15 mouse cellular contexts compared by ENCODE assay signal in genomic region chrX:37908581-37908980, GRCm38 (mm10). TPM values are rescaled to one million over a fixed set of nuclear protein-coding genes. Genes with fewer than 3 reads are reported as not detected.
DNase-seq lines count a peak whose midpoint lies in the region; ATAC-seq and TF ChIP-seq lines count a peak whose summit lies in the region.
"Had no signal": no experiment of that assay in that cellular context is flagged by ENCODE, and none has a peak within 500 bp of the region (broad histone marks: within the 10 kb centered on the region; RNA-seq: fewer than 3 reads in every experiment).

No protein-coding gene starts in this region.

- H3K4me1 ChIP-seq in hindbrain, embryonic 11.5 days (replicated peaks; ENCODE audit: control insufficient read depth, insufficient read depth, low read length): no peaks in the 10 kb centered on the region
- H3K4me1 ChIP-seq in hindbrain, embryonic 12.5 days: no peaks in the 10 kb centered on the region
- no peaks in the 10 kb centered on the region for H3K4me1 ChIP-seq in midbrain, postnatal 0 days (ENCODE audit: insufficient read depth, low read length)
- H3K4me1 ChIP-seq in midbrain, embryonic 15.5 days: no peaks in the 10 kb centered on the region
- H3K4me1 ChIP-seq: embryonic facial prominence, embryonic 12.5 days; liver, embryonic 15.5 days had no signal

- ATAC-seq in hindbrain, embryonic 11.5 days (ENCODE audit: low FRiP score): no peak
- no peak for ATAC-seq in hindbrain, embryonic 12.5 days (ENCODE audit: low FRiP score)
- no peak for ATAC-seq in midbrain, postnatal 0 days (ENCODE audit: low FRiP score)
- ATAC-seq in midbrain, embryonic 15.5 days (replicated peaks): no peak
- ATAC-seq: inflammation-experienced regulatory T-cells, adult 6 months had no signal

- H3K9ac ChIP-seq in hindbrain, embryonic 11.5 days (ENCODE audit: low read depth, low read length): no peak overlapping the region
- no peak overlapping the region for H3K9ac ChIP-seq in hindbrain, embryonic 12.5 days
- H3K9ac ChIP-seq in midbrain, postnatal 0 days (replicated peaks; ENCODE audit: low read length, poor library complexity, severe bottlenecking): no peak overlapping the region
- H3K9ac ChIP-seq in midbrain, embryonic 15.5 days: no peak overlapping the region
- H3K9ac ChIP-seq: embryonic facial prominence, embryonic 12.5 days; liver, embryonic 15.5 days had no signal

- peak; percentile 13 for DNase-seq in hindbrain, embryonic 11.5 days (ENCODE audit: low spot score)
- no peak for DNase-seq in midbrain, postnatal 0 days (ENCODE audit: low spot score)
- peak; percentile 32 for DNase-seq in adrenal gland, postnatal 14 days
- DNase-seq in retina, embryonic 14.5 days (ENCODE audit: low spot score): peak; percentile 3
- DNase-seq in left cerebral cortex, postnatal 25 days (ENCODE audit: low spot score in 2 of 2): no peak
- DNase-seq in heart, postnatal 14 days: no peak

- WGBS in hindbrain, embryonic 11.5 days: 52% methylated on average over 7 of the region's 7 CpGs
- 60% methylated on average over 7 of the region's 7 CpGs for WGBS in hindbrain, embryonic 12.5 days
- 54% methylated on average over 7 of the region's 7 CpGs for WGBS in midbrain, postnatal 0 days
- WGBS in midbrain, embryonic 15.5 days: 62% methylated on average over 7 of the region's 7 CpGs

- no peak overlapping the region for H3K27ac ChIP-seq in hindbrain, embryonic 11.5 days (ENCODE audit: low read depth, low read length)
- H3K27ac ChIP-seq in hindbrain, embryonic 12.5 days: no peak overlapping the region
- H3K27ac ChIP-seq in midbrain, postnatal 0 days (ENCODE audit: low read depth, low read length): no peak overlapping the region
- H3K27ac ChIP-seq in midbrain, embryonic 15.5 days: no peak overlapping the region
- H3K27ac ChIP-seq: embryonic facial prominence, embryonic 12.5 days; liver, embryonic 15.5 days had no signal

- H3K36me3 ChIP-seq in hindbrain, embryonic 11.5 days (ENCODE audit: control insufficient read depth, insufficient read depth, low read length): no peaks in the 10 kb centered on the region
- no peaks in the 10 kb centered on the region for H3K36me3 ChIP-seq in hindbrain, embryonic 12.5 days
- H3K36me3 ChIP-seq in midbrain, postnatal 0 days (ENCODE audit: insufficient read depth, low read length): no peaks in the 10 kb centered on the region
- H3K36me3 ChIP-seq in midbrain, embryonic 15.5 days (replicated peaks): no peaks in the 10 kb centered on the region
- H3K36me3 ChIP-seq: embryonic facial prominence, embryonic 12.5 days; liver, embryonic 15.5 days had no signal

- intact Hi-C loops in left cerebral cortex, postnatal 25 days (cut with DNase I): no loop called here
- intact Hi-C loops in heart, postnatal 14 days (cut with DNase I): no loop called here

- TF ChIP-seq CTCF in midbrain, postnatal 0 days (IDR thresholded peaks at IDR 0.05): peak; percentile 45

- H3K4me3 ChIP-seq in hindbrain, embryonic 11.5 days (ENCODE audit: low read depth, low read length): no peak overlapping the region
- no peak overlapping the region for H3K4me3 ChIP-seq in hindbrain, embryonic 12.5 days
- H3K4me3 ChIP-seq in midbrain, postnatal 0 days (ENCODE audit: low read depth, low read length): no peak overlapping the region
- no peak overlapping the region for H3K4me3 ChIP-seq in midbrain, embryonic 15.5 days
- H3K4me3 ChIP-seq: embryonic facial prominence, embryonic 12.5 days; liver, embryonic 15.5 days had no signal

- H3K9me3 ChIP-seq in hindbrain, embryonic 11.5 days (ENCODE audit: control insufficient read depth, low read length): no peaks in the 10 kb centered on the region
- no peaks in the 10 kb centered on the region for H3K9me3 ChIP-seq in hindbrain, embryonic 12.5 days (replicated peaks)
- H3K9me3 ChIP-seq in midbrain, postnatal 0 days (ENCODE audit: low read length): no peaks in the 10 kb centered on the region
- no peaks in the 10 kb centered on the region for H3K9me3 ChIP-seq in midbrain, embryonic 15.5 days
- H3K9me3 ChIP-seq: embryonic facial prominence, embryonic 12.5 days; liver, embryonic 15.5 days had no signal

- H3K27me3 ChIP-seq in hindbrain, embryonic 11.5 days (ENCODE audit: control insufficient read depth, insufficient read depth, low read length): no peaks in the 10 kb centered on the region
- H3K27me3 ChIP-seq in hindbrain, embryonic 12.5 days: no peaks in the 10 kb centered on the region
- no peaks in the 10 kb centered on the region for H3K27me3 ChIP-seq in midbrain, postnatal 0 days (ENCODE audit: insufficient read depth, low read length)
- no peaks in the 10 kb centered on the region for H3K27me3 ChIP-seq in midbrain, embryonic 15.5 days (replicated peaks)
- H3K27me3 ChIP-seq: embryonic facial prominence, embryonic 12.5 days; liver, embryonic 15.5 days had no signal

- H3K4me2 ChIP-seq in hindbrain, embryonic 11.5 days (replicated peaks; ENCODE audit: low read depth, low read length): no peak overlapping the region
- H3K4me2 ChIP-seq in hindbrain, embryonic 12.5 days (replicated peaks): no peak overlapping the region
- H3K4me2 ChIP-seq in midbrain, postnatal 0 days (ENCODE audit: low read depth, low read length, poor library complexity, severe bottlenecking): no peak overlapping the region
- H3K4me2 ChIP-seq in midbrain, embryonic 15.5 days: no peak overlapping the region
- H3K4me2 ChIP-seq: embryonic facial prominence, embryonic 12.5 days; liver, embryonic 15.5 days had no signal

RNA-seq across cellular contexts. Expression of gene Rhox9, which starts 7.0 kb away (rescaled TPM):
- polyA plus RNA-seq in hindbrain, embryonic 11.5 days (2014; fragmentation: Nextera tagmentation; extraction: Ambion mirVana): not detected in 2 replicates
- polyA plus RNA-seq in hindbrain, embryonic 12.5 days (2016; fragmentation: Nextera tagmentation; extraction: Ambion mirVana): not detected in 2 replicates
- total RNA-seq in midbrain, postnatal 0 days (2014; rRNA removed): not detected in 2 replicates
- not detected in 2 replicates for polyA plus RNA-seq in midbrain, postnatal 0 days (2015; fragmentation: Nextera tagmentation; extraction: Ambion mirVana)
- not detected in 2 replicates for polyA plus RNA-seq in midbrain, embryonic 15.5 days (2015; fragmentation: Nextera tagmentation; extraction: Ambion mirVana)
- total RNA-seq in adrenal gland, postnatal 14 days (2021): not detected in 2 replicates
- total RNA-seq in left cerebral cortex, postnatal 25 days (2021): not detected
- not detected for total RNA-seq in heart, postnatal 14 days (2021)
- total RNA-seq: megakaryocyte, adult 5-6 weeks had no signal
- polyA plus RNA-seq: embryonic facial prominence, embryonic 12.5 days; inflammation-experienced regulatory T-cells, adult 6 months; liver, embryonic 15.5 days; neural tube, embryonic 14.5 days; thymus, postnatal 0 days had no signal

RNA-seq across cellular contexts. Expression of gene Rhox7b, which starts 11.5 kb away (rescaled TPM):
- polyA plus RNA-seq in hindbrain, embryonic 11.5 days (2014; fragmentation: Nextera tagmentation; extraction: Ambion mirVana): not detected in 2 replicates
- polyA plus RNA-seq in hindbrain, embryonic 12.5 days (2016; fragmentation: Nextera tagmentation; extraction: Ambion mirVana): not detected in 2 replicates
- not detected in 2 replicates for total RNA-seq in midbrain, postnatal 0 days (2014; rRNA removed)
- not detected in 2 replicates for polyA plus RNA-seq in midbrain, postnatal 0 days (2015; fragmentation: Nextera tagmentation; extraction: Ambion mirVana)
- polyA plus RNA-seq in midbrain, embryonic 15.5 days (2015; fragmentation: Nextera tagmentation; extraction: Ambion mirVana): not detected in 2 replicates
- not detected in 2 replicates for total RNA-seq in adrenal gland, postnatal 14 days (2021)
- total RNA-seq in left cerebral cortex, postnatal 25 days (2021): not detected
- total RNA-seq in heart, postnatal 14 days (2021): not detected
- total RNA-seq: megakaryocyte, adult 5-6 weeks had no signal
- polyA plus RNA-seq: embryonic facial prominence, embryonic 12.5 days; frontal cortex, adult 2 months; inflammation-experienced regulatory T-cells, adult 6 months; liver, embryonic 15.5 days; neural tube, embryonic 14.5 days; thymus, postnatal 0 days had no signal

RNA-seq across cellular contexts. Expression of gene Rhox8, which starts 29.8 kb away (rescaled TPM):
- polyA plus RNA-seq in hindbrain, embryonic 11.5 days (2014; fragmentation: Nextera tagmentation; extraction: Ambion mirVana): not detected in 2 replicates
- polyA plus RNA-seq in hindbrain, embryonic 12.5 days (2016; fragmentation: Nextera tagmentation; extraction: Ambion mirVana): not detected in 2 replicates
- not detected in 2 replicates for total RNA-seq in midbrain, postnatal 0 days (2014; rRNA removed)
- not detected in 2 replicates for polyA plus RNA-seq in midbrain, postnatal 0 days (2015; fragmentation: Nextera tagmentation; extraction: Ambion mirVana)
- not detected in 2 replicates for polyA plus RNA-seq in midbrain, embryonic 15.5 days (2015; fragmentation: Nextera tagmentation; extraction: Ambion mirVana)
- total RNA-seq in adrenal gland, postnatal 14 days (2021): not detected in 2 replicates
- not detected for total RNA-seq in left cerebral cortex, postnatal 25 days (2021)
- not detected for total RNA-seq in heart, postnatal 14 days (2021)
- polyA plus RNA-seq: embryonic facial prominence, embryonic 12.5 days; frontal cortex, adult 2 months; liver, embryonic 15.5 days; neural tube, embryonic 14.5 days; thymus, postnatal 0 days had no signal

Comparison
In these comparisons a context has a peak if more than half of its experiments do, and no peak if none do; other contexts are left out.
1. DNase-seq: peak in hindbrain, embryonic 11.5 days (single experiment), adrenal gland, postnatal 14 days (single experiment) and retina, embryonic 14.5 days (single experiment); none in midbrain, postnatal 0 days (single experiment), left cerebral cortex, postnatal 25 days (0 of 2) and heart, postnatal 14 days (0 of 2).